Mouse (Mus musculus) stomach, postnatal 0 days (tissue): ENCODE results near the gene Wdr60.

Experiments used
- CTCF ChIP-seq: IDR thresholded peaks from 2 replicates; pipeline ENCODE4 v1.5.1; 2016; ENCODE audit warnings: antibody characterized with exemption, low read depth, mild to moderate bottlenecking, moderate library complexity
- EP300 ChIP-seq: optimal IDR thresholded peaks from 2 replicates; pipeline ENCODE3; 2016; ENCODE audit warnings: antibody characterized with exemption

DNA sequence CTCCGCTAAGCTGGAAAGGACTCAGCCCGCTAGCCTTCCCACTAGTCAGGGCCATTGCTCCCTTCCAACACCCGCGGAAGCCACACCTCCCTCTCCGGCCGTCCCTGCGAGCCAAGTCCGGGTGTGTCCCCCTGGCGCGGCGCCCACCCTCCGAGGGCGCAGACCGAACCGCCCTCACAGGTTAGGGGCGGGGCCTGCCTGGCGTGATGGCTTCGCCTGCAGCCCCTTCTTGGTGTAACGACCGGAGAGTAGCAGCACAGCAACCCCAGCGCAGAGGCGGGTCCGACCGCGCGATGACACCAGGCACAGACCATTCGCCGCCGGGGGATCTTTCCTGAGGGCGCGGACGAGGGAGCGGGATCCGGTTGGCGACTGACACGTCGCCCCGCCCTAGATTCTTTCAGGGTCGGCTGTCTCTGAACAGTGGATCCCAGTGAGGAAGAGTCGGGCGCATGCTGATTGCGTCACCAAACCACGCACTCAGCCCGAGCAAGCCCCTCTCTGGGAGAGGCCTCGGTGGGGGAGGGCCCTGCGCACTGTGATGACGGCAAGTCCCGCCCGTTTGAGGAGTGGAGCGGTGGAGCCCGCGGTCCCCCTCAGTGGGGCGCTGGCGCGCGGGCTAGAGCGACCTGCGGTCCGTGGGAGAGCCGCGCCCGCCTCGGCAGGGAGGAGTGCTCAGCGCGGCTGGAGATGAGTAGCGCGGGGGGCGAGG lies 18.0 kb upstream of the Wdr60 start, which contains the start of gene Esyt2:
- TF ChIP-seq CTCF, result peak; percentile 67
- peak; percentile 92 for TF ChIP-seq EP300
